Mouse (Mus musculus): ENCODE measurements around the gene Pls3. TPM values are rescaled to one million over a fixed set of nuclear protein-coding genes. Genes with fewer than 3 reads are reported as not detected.

Pls3 gene
- 31.1 and 31.4 TPM in 2 replicates for polyA plus RNA-seq (2015; fragmentation: Nextera tagmentation; extraction: Ambion mirVana)

DNA sequence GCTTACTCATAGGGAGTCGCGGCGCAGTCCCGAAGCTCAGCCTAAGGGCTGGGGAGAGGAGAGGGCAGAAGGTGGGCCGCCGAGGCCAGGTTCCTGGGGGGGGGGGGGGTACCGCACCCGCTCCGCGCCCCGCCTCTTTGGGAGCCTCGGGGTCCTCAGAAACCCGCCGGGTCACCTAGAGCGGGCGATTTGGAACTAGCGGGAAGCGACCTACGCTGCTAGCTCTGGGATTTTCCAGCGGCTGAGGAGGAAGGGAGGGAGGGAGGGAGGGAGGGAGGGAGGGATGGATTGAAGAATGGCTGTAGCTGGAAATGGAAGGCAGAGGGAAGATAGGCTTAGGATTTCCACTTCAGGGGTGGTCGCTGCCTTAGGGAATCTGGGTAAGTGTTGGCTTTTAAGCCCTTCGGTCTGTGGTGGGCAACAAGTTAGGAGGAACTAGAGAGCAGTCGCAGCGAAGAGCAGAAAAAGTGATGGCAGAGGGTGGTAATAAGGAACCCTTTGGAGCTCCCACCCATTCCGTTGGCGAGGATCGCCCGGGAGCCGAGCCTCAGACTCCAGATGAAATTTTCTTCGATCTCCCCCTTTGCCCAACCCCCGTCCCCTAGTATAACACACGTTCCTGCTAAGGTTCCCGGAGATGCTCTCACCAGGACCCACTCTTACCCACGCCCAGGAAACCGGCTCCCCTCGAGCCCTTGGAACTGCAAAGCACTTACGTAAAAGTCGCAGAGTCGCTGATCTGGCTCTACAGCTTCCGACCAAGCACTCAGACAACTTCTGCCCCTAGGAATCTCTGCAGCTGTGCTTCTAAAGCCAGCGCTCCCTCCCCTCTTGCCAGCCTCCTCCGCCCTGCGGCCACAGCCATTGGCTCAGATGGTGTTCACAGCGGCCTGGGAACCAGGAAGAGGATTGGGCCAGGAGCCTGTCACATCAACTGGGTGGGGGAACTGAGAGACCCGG, at the start of gene Pls3:
Gene Pls3, minus strand, starts transcription at position 851 of the 960 bp plus-strand sequence.
- no peaks in the 10 kb centered on the region for H3K36me3 ChIP-seq (ENCODE audit: control insufficient read depth, insufficient read depth, low read length)
- H3K9me3 ChIP-seq (replicated peaks; ENCODE audit: control insufficient read depth, low read length, poor library complexity, severe bottlenecking): no peaks in the 10 kb centered on the region
- H3K4me3 ChIP-seq (ENCODE audit: low read depth, low read length): peak within 1 kb of the TSS; percentile 54
- H3K4me2 ChIP-seq (ENCODE audit: low read length): peak within 1 kb of the TSS; percentile 67
- 15% methylated on average over 36 of the region's 45 CpGs for WGBS
- peak within 1 kb of the TSS; percentile 61; the same call in 1 of the 2 replicates for H3K9ac ChIP-seq (ENCODE audit: low read depth, low read length)
- peak within 1 kb of the TSS; percentile 63 for H3K27ac ChIP-seq (ENCODE audit: low read length)
- no peaks in the 10 kb centered on the region for H3K27me3 ChIP-seq (ENCODE audit: control insufficient read depth, insufficient read depth, low read depth, low read length)
- peak; percentile 99 for ATAC-seq
- H3K4me1 ChIP-seq (ENCODE audit: control insufficient read depth, insufficient read depth, low read length): no peaks in the 10 kb centered on the region

DNA sequence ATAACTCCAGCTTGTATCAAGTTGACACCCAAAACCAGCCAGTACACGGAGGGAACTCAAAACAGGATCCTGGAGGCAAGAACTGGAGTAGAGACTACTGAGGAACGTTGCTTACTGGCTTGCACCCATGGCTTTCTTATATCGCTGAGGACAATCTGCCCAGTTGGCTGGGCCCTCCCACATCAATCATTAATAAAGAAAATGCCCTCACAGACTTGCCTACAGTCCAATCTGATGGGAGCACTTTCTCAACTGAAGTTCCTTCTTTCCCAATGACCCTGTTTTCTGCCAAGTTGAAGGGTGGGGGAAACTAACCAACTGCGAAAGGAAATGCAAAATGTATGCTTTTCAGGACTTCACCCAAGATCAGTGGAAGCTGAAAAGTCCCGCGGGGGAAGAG, 20.7 kb upstream of the Pls3 start:
- H3K27ac ChIP-seq (ENCODE audit: low read length): no peak overlapping the region
- H3K4me2 ChIP-seq (ENCODE audit: low read length): no peak overlapping the region
- 68% methylated on average over 6 of the region's 6 CpGs for WGBS
- no peak overlapping the region for H3K9ac ChIP-seq (ENCODE audit: low read depth, low read length)
- H3K9me3 ChIP-seq (replicated peaks; ENCODE audit: control insufficient read depth, low read length, poor library complexity, severe bottlenecking): no peaks in the 10 kb centered on the region
- no peaks in the 10 kb centered on the region for H3K27me3 ChIP-seq (ENCODE audit: control insufficient read depth, insufficient read depth, low read depth, low read length)
- ATAC-seq: no peak
- no peaks in the 10 kb centered on the region for H3K4me1 ChIP-seq (ENCODE audit: control insufficient read depth, insufficient read depth, low read length)
- H3K36me3 ChIP-seq (ENCODE audit: control insufficient read depth, insufficient read depth, low read length): no peaks in the 10 kb centered on the region
- no peak overlapping the region for H3K4me3 ChIP-seq (ENCODE audit: low read depth, low read length)

DNA sequence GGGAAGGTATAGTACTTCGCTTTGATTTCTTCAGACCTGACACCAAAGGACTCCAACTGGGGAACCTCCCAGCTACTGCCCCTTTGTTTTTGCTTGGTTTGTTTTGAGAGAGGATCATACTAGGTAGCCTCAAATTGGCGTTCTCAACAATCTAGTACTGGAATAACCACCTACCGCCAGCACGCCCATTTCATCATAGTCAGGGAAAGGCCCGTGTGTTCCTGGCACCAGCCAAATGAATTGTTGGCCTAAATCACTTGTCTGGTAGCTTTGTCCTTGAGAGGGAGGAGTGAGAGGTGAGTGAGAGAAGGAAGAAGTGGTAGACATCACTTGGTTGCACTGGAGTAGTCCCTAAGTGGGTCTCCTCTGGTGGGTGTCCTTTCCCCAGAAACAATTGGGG, 584 bp upstream of the Pls3 start:
- no peak for ATAC-seq
- H3K36me3 ChIP-seq (ENCODE audit: control insufficient read depth, insufficient read depth, low read length): no peaks in the 10 kb centered on the region
- peak overlapping the region; percentile 67 for H3K4me2 ChIP-seq (ENCODE audit: low read length)
- no peak overlapping the region for H3K9ac ChIP-seq (ENCODE audit: low read depth, low read length)
- no peaks in the 10 kb centered on the region for H3K27me3 ChIP-seq (ENCODE audit: control insufficient read depth, insufficient read depth, low read depth, low read length)
- 15% methylated on average over 5 of the region's 5 CpGs for WGBS
- H3K27ac ChIP-seq (ENCODE audit: low read length): no peak overlapping the region
- no peaks in the 10 kb centered on the region for H3K4me1 ChIP-seq (ENCODE audit: control insufficient read depth, insufficient read depth, low read length)
- H3K4me3 ChIP-seq (ENCODE audit: low read depth, low read length): peak overlapping the region; percentile 54
- no peaks in the 10 kb centered on the region for H3K9me3 ChIP-seq (replicated peaks; ENCODE audit: control insufficient read depth, low read length, poor library complexity, severe bottlenecking)

DNA sequence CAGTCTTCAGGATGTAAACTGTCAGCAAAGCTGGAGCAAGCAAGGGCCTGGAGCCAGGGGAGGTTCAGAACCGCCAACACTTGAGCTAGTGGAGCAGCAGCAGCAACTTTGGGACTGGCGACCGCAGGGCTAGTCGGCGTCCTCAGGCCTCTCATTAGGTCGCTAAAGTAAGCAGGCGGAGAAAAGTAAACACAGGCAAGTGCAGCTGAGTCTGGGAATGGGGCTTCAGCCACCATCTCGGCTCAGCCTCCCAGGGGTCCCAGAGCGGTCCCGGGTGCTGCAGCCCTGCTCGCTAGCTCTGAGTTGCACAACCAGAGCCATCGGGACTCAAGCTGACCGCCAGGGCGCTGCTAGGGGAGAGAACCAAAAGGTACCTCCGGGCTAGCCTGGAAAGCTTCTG, 1.2 kb downstream of the Pls3 start:
- no peak overlapping the region for H3K27ac ChIP-seq (ENCODE audit: low read length)
- no peaks in the 10 kb centered on the region for H3K9me3 ChIP-seq (replicated peaks; ENCODE audit: control insufficient read depth, low read length, poor library complexity, severe bottlenecking)
- H3K36me3 ChIP-seq (ENCODE audit: control insufficient read depth, insufficient read depth, low read length): no peaks in the 10 kb centered on the region
- WGBS: 11% methylated on average over 15 of the region's 15 CpGs
- H3K4me3 ChIP-seq (ENCODE audit: low read depth, low read length): peak overlapping the region; percentile 54
- ATAC-seq: no peak
- H3K9ac ChIP-seq (ENCODE audit: low read depth, low read length): peak overlapping the region; percentile 39; the same call in 1 of the 2 replicates
- no peaks in the 10 kb centered on the region for H3K27me3 ChIP-seq (ENCODE audit: control insufficient read depth, insufficient read depth, low read depth, low read length)
- no peaks in the 10 kb centered on the region for H3K4me1 ChIP-seq (ENCODE audit: control insufficient read depth, insufficient read depth, low read length)
- peak overlapping the region; percentile 67 for H3K4me2 ChIP-seq (ENCODE audit: low read length)

DNA sequence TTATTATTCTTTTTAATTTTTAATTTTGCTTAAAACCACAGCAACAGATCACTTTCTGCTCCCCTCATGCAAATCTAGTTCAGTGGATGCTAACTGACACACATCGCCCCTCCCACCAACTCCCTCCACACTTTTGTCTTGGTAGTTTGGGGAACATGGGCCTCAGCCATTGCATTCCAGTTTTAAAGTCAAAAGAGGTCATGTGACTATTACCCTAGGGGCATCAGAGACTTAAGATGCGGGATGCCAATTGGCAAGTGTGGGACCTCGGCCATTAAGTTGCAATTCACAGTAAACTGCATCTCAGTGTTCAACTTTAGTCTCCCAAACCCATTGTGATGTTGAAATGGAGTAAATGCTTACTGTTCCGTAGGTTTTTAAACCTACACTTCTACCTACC, 1.7 kb downstream of the Pls3 start:
- peak overlapping the region; percentile 54; the same call in 1 of the 2 replicates for H3K4me3 ChIP-seq (ENCODE audit: low read depth, low read length)
- H3K9me3 ChIP-seq (replicated peaks; ENCODE audit: control insufficient read depth, low read length, poor library complexity, severe bottlenecking): no peaks in the 10 kb centered on the region
- no peak overlapping the region for H3K27ac ChIP-seq (ENCODE audit: low read length)
- peak overlapping the region; percentile 67; the same call in 1 of the 2 replicates for H3K4me2 ChIP-seq (ENCODE audit: low read length)
- H3K9ac ChIP-seq (ENCODE audit: low read depth, low read length): no peak overlapping the region
- 27% methylated on average over 4 of the region's 4 CpGs for WGBS
- H3K4me1 ChIP-seq (ENCODE audit: control insufficient read depth, insufficient read depth, low read length): no peaks in the 10 kb centered on the region
- no peak for ATAC-seq
- H3K36me3 ChIP-seq (ENCODE audit: control insufficient read depth, insufficient read depth, low read length): no peaks in the 10 kb centered on the region
- no peaks in the 10 kb centered on the region for H3K27me3 ChIP-seq (ENCODE audit: control insufficient read depth, insufficient read depth, low read depth, low read length)

DNA sequence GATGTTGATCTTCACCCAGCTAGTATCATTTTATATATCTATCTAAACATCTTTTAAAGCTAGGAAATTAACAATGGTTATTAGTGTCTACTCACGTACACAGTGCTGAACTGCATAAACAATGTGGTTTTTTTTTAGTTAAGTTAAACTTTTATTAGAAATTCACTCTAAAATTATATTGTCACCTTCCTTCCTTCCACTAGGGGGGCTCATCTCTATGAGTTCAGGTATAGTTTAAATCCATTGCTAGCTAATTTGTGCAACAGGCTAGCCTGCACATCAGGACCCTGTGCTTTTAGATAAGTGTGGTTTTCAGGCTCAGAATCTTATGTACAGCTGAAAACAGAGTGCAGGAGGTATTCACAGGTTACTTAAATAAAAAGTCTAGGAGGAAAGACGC, 3.1 kb downstream of the Pls3 start:
- H3K36me3 ChIP-seq (ENCODE audit: control insufficient read depth, insufficient read depth, low read length): no peaks in the 10 kb centered on the region
- H3K9ac ChIP-seq (ENCODE audit: low read depth, low read length): no peak overlapping the region
- H3K4me1 ChIP-seq (ENCODE audit: control insufficient read depth, insufficient read depth, low read length): no peaks in the 10 kb centered on the region
- no peak overlapping the region for H3K27ac ChIP-seq (ENCODE audit: low read length)
- no peaks in the 10 kb centered on the region for H3K9me3 ChIP-seq (replicated peaks; ENCODE audit: control insufficient read depth, low read length, poor library complexity, severe bottlenecking)
- no peak for ATAC-seq
- 88% methylated on average over 2 of the region's 2 CpGs for WGBS
- no peak overlapping the region for H3K4me2 ChIP-seq (ENCODE audit: low read length)
- no peak overlapping the region for H3K4me3 ChIP-seq (ENCODE audit: low read depth, low read length)
- H3K27me3 ChIP-seq (ENCODE audit: control insufficient read depth, insufficient read depth, low read depth, low read length): no peaks in the 10 kb centered on the region

DNA sequence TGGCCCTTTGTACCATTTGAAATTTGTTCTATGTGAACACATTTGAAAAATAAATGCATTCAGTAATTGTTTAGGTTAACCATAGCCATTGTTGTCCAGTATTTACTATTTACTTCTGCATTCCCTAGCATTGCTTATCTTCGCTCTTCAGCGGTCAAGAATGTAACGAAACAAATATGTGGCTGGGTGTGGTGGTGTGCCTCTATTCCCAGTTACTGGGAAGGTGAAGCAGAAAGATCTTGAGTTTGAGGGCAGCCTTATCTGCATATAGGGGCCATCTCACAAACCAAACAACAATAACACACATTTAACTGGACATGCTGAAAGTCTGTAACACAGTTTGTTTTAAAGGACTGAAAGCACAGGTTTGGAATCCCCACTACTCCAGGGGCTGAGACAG, 13.3 kb downstream of the Pls3 start:
- Histone ChIP-seq H3K4me1 (ENCODE audit: control insufficient read depth, insufficient read depth, low read length) (no peaks in the 10 kb centered on the region), H3K9ac (ENCODE audit: low read depth, low read length) (no peak overlapping the region), H3K4me2 (ENCODE audit: low read length) (no peak overlapping the region), H3K4me3 (ENCODE audit: low read depth, low read length) (no peak overlapping the region), H3K27me3 (ENCODE audit: control insufficient read depth, insufficient read depth, low read depth, low read length) (no peaks in the 10 kb centered on the region), H3K36me3 (ENCODE audit: control insufficient read depth, insufficient read depth, low read length) (no peaks in the 10 kb centered on the region), H3K9me3 (replicated peaks; ENCODE audit: control insufficient read depth, low read length, poor library complexity, severe bottlenecking) (no peaks in the 10 kb centered on the region), H3K27ac (ENCODE audit: low read length) (no peak overlapping the region)
- no peak for ATAC-seq
- WGBS: 91% methylated on average over 3 of the region's 3 CpGs

DNA sequence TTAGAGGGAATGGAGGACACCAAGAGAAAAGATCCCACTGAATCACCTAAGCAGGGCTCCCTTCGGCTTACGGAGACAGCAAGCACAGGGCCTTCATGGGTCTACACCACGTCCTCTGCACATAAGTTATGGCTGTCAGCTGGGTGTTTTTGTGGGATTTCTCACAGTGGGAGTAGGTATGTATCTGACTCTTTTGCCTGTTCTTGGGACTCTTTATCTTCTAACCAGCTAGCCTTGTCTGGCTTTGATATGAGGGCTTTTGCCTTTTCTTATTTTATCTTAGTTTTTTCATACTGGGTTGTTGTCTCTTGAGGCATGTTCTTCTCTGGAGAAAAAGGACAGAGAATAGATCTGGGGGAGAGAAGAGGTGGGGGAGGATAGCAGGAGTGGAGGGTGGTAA, 20.7 kb downstream of the Pls3 start:
- Histone ChIP-seq H3K9me3 (replicated peaks; ENCODE audit: control insufficient read depth, low read length, poor library complexity, severe bottlenecking) (no peaks in the 10 kb centered on the region), H3K4me1 (ENCODE audit: control insufficient read depth, insufficient read depth, low read length) (no peaks in the 10 kb centered on the region), H3K36me3 (ENCODE audit: control insufficient read depth, insufficient read depth, low read length) (no peaks in the 10 kb centered on the region), H3K4me3 (ENCODE audit: low read depth, low read length) (no peak overlapping the region), H3K27me3 (ENCODE audit: control insufficient read depth, insufficient read depth, low read depth, low read length) (no peaks in the 10 kb centered on the region), H3K4me2 (ENCODE audit: low read length) (no peak overlapping the region), H3K27ac (ENCODE audit: low read length) (no peak overlapping the region), H3K9ac (ENCODE audit: low read depth, low read length) (no peak overlapping the region)
- 86% methylated on average over 3 of the region's 3 CpGs for WGBS
- ATAC-seq: no peak

DNA sequence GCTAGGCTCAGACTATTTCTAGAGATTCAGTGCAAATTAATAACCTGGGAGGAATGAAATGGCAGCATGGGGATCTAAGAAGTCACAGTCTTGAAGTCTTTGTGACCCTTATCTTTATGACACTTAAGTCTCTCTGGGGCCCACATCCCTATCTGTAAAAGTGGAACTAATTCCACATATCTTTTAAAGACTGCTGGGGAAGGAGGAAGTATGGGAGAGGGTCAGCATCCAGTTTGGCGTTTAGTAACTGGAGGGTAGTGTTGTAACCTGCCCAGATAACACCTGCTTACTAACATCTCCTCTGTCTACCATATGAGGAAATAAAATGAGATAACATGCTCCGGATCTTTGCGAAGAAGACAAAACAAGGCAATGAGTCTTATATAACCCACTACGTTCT, 30.7 kb downstream of the Pls3 start:
- no peaks in the 10 kb centered on the region for H3K36me3 ChIP-seq (ENCODE audit: control insufficient read depth, insufficient read depth, low read length)
- no peak overlapping the region for H3K4me2 ChIP-seq (ENCODE audit: low read length)
- H3K4me3 ChIP-seq (ENCODE audit: low read depth, low read length): no peak overlapping the region
- WGBS: 88% methylated on average over 4 of the region's 4 CpGs
- no peaks in the 10 kb centered on the region for H3K4me1 ChIP-seq (ENCODE audit: control insufficient read depth, insufficient read depth, low read length)
- H3K9me3 ChIP-seq (replicated peaks; ENCODE audit: control insufficient read depth, low read length, poor library complexity, severe bottlenecking): no peaks in the 10 kb centered on the region
- no peak overlapping the region for H3K9ac ChIP-seq (ENCODE audit: low read depth, low read length)
- no peak overlapping the region for H3K27ac ChIP-seq (ENCODE audit: low read length)
- H3K27me3 ChIP-seq (ENCODE audit: control insufficient read depth, insufficient read depth, low read depth, low read length): no peaks in the 10 kb centered on the region
- no peak for ATAC-seq

Measured in midbrain, embryonic 16.5 days (tissue).